Mouse (Mus musculus) liver, adult 2 months (tissue): Measurements from ENCODE around the gene Taok2.

Source experiments
- CTCF ChIP-seq: fragments of 200-500 bp; IDR thresholded peaks from 2 replicates; pipeline ENCODE4 v1.5.1; 2011; ENCODE audit warnings: low read depth, low read length, control low read depth
- POLR2A ChIP-seq: fragments of 200-500 bp; IDR thresholded peaks from 2 replicates; pipeline ENCODE4 v1.6.1; 2011; ENCODE audit warnings: low read length, control low read depth; ENCODE audit not compliant: insufficient read depth; ENCODE audit errors: extremely low read depth

GRCm38 (mm10) chr7:126869780-126870519, 14.6 kb downstream of the Taok2 start:
- TF ChIP-seq CTCF = no peak
- no peak for TF ChIP-seq POLR2A
